Mouse (Mus musculus): ENCODE measurements around the gene Raly.
A peak's percentile ranks its signal among the peaks of the same experiment; 100 is the strongest.

The Raly gene

DNA sequence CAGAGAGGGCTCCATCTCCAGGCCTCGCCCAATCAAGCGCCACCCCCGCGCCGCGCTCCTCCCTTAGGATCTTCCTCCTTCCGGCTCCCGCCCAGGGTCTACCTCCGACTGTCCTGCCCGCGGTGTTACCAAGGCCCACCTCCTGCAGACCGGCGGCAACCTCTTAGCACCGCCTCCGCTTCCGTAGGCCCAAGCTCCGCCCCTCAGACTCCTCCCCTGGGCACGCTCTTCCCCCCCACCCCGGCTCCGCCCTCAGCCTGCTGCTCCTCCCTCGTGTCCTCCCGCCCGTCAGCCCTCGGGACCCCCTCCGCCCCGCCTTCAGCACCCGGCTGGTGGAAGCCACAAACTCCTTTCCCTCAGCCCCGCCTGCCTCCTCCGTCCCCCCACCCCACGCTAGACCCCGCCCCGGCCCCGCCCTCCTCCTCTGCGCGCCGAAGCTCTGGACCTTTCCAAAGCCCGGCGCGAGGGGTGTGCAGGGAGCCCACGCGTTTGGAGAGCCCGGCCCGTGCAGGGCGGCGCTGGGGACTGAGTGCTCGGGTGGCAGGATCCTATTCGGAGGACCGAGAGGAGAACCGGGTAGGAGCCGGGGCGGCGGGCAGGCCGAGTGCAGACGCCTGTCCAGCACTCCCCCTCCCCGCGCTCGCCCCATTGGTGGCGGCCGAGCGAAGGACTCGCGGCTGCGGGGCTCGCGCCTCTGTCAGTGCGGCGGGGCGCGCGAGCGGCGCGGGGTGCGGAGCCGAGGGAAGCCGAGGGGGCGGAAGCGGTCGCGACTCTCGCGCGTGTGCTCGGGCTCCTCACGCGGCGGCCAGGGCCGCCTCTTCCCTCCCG is at the start of gene Raly, which contains the start of gene a:
Gene Raly, plus strand, starts transcription at position 441 of the 828 bp plus-strand sequence.
Gene a, plus strand, starts transcription at position 747 of the 828 bp plus-strand sequence.
- peak; percentile 90 for ATAC-seq (ENCODE audit: insufficient number of reproducible peaks, low FRiP score, low TSS enrichment)

GRCm38 (mm10) chr2:154742911-154743819 is 47.7 kb upstream of the Raly start:
- no peak for ATAC-seq (ENCODE audit: insufficient number of reproducible peaks, low FRiP score, low TSS enrichment)

GRCm38 (mm10) chr2:154743915-154744314 is 47.0 kb upstream of the Raly start:
- no peak for ATAC-seq (ENCODE audit: insufficient number of reproducible peaks, low FRiP score, low TSS enrichment)

- ATAC-seq (ENCODE audit: insufficient number of reproducible peaks, low FRiP score, low TSS enrichment): no peak
These were observed 42.5 kb upstream of the Raly start for GRCm38 (mm10) chr2:154748383-154748782.

GRCm38 (mm10) chr2:154749046-154750036 is 41.6 kb upstream of the Raly start:
- ATAC-seq (ENCODE audit: insufficient number of reproducible peaks, low FRiP score, low TSS enrichment): no peak

GRCm38 (mm10) chr2:154751924-154752323 is 39.0 kb upstream of the Raly start:
- no peak for ATAC-seq (ENCODE audit: insufficient number of reproducible peaks, low FRiP score, low TSS enrichment)

- ATAC-seq (ENCODE audit: insufficient number of reproducible peaks, low FRiP score, low TSS enrichment): no peak
These were observed 36.8 kb upstream of the Raly start for GRCm38 (mm10) chr2:154754068-154754560.

DNA sequence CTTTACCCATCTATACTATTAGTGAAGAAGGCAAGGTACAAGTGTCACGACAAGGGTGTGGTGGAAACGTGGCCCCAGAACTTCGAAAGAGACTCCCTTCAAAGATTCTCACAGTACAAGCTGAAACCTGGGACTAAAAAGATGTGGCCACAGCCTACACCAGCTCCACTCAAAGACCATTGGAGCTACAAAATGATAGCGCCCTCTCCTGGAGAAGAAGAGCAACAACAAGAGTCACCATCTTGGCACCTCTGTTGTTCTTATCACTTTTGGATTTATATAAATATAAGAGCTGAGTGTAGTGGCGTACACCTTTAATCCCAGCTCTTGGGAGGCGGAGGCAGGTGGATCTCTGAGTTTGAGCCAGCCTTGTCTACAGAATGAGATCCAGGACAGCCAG is 35.1 kb upstream of the Raly start:
- ATAC-seq (ENCODE audit: insufficient number of reproducible peaks, low FRiP score, low TSS enrichment): no peak

DNA sequence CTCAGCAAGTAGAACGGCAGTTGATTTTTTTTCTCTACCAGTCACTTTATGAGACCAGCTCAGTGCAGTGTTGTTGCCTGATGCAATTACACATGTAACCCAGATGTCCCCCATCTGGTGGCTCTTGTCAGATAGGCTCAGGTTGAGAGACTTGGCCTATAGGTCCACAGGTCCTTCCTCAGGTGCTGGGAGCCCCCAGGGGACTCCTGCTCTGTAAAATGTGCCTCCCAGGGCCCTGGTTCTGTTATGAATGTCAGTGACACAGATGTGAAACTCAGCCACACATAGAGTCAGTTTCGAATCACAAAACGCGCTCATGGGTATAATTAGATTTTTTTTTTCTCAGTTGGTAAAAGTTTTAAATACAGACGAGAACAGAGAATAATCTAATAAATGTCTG is 33.2 kb upstream of the Raly start:
- ATAC-seq (ENCODE audit: insufficient number of reproducible peaks, low FRiP score, low TSS enrichment): no peak

- no peak for ATAC-seq (ENCODE audit: insufficient number of reproducible peaks, low FRiP score, low TSS enrichment)
These were observed 32.4 kb upstream of the Raly start for GRCm38 (mm10) chr2:154758454-154758853.

DNA sequence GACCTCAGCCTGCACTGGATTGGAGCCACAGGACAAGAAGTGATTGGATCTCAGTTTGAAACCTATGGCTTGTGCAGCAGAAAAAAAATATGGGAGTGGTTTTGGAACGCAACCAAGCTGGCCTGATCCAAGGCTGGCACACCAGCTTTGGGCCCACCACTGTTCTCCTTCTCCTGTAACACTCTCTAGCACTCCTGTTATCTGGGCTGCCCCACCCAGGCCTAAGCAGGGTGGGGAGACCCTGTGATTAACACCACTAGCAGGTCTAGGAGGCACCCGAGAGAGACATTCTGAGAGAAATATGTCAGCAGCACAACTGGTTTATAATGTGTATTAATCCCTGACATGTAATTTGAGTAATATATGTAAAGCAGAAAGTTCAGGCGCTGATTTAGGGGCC is 27.7 kb upstream of the Raly start:
- ATAC-seq (ENCODE audit: insufficient number of reproducible peaks, low FRiP score, low TSS enrichment): no peak

DNA sequence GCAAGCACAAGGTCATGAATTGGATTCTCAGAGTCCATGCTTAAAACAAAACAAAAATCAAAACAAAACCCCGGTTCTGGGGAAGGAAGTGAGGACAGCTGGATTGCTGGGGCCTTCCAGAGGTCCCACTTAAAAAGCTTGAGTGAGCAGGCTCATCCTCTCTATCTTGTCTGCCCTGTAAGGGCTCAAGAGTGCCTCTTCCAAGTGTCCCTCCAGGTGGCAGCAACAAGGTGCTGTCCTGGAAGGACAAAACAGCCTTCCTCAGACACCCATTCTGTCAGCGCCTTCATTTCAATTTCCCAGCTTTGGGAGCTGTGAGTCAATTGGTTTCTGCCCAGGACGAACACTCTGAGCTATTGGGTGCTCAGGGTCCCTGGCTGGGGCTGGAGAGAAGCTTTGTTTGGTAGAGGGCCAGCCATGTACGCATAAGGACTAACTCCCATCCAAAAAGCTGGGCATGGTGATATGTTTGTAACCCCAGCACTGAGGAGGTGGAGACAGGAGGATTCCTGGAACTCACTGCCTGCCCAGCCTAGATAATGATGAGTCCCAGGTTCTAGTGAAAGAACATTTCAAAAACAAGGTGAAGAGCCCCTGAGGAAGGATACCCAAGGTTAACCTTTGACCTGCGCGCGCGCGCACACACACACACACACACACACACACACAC is 25.9 kb upstream of the Raly start:
- no peak for ATAC-seq (ENCODE audit: insufficient number of reproducible peaks, low FRiP score, low TSS enrichment)

- no peak for ATAC-seq (ENCODE audit: insufficient number of reproducible peaks, low FRiP score, low TSS enrichment)
These were observed 25.3 kb upstream of the Raly start for GRCm38 (mm10) chr2:154765554-154766008.

DNA sequence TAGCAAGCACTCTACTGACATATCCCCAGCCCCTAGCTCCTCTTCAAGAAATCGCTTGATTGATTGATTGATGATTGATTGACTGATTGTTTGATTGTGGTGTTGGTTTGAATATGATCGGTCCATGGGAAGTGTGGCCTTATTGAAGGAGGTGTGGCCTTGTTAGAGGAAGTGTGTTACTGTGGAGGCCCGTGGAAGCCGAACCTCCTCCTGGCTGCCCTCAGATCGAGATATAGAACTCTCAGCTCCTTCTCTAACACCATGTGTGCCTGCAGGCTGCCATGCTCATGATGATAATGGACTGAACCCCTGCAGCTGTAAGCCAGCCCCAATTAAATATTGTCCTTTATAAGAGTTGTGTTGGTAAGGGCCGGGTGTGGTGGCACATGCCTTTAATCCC is 23.8 kb upstream of the Raly start:
- ATAC-seq (ENCODE audit: insufficient number of reproducible peaks, low FRiP score, low TSS enrichment): no peak

- no peak for ATAC-seq (ENCODE audit: insufficient number of reproducible peaks, low FRiP score, low TSS enrichment)
These were observed 21.0 kb upstream of the Raly start, which contains the start of gene Gm14214 for GRCm38 (mm10) chr2:154769930-154770329. Gene Gm14214 (minus strand): TSS chr2:154770030.

DNA sequence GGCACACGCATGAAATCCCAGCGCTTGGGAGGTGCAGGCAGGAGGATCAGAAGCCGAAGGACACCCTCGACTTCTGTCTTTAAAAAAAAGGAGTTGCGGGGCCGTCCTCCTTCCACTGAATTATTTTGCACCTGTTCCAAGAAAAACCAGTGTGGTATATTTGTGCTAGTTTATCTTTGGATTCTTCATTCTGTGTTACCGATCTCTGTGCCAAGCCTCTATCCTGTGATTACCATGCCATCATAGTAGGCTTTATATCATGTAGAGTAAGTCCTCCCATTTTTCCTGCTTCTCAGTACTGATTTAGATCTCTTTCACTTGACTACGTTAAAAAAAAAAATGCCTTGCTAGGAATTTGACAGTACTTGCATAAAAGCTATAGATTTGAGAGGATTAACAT is 19.3 kb upstream of the Raly start:
- no peak for ATAC-seq (ENCODE audit: insufficient number of reproducible peaks, low FRiP score, low TSS enrichment)

- ATAC-seq (ENCODE audit: insufficient number of reproducible peaks, low FRiP score, low TSS enrichment): no peak
These were observed 16.9 kb upstream of the Raly start for GRCm38 (mm10) chr2:154774032-154774431.

DNA sequence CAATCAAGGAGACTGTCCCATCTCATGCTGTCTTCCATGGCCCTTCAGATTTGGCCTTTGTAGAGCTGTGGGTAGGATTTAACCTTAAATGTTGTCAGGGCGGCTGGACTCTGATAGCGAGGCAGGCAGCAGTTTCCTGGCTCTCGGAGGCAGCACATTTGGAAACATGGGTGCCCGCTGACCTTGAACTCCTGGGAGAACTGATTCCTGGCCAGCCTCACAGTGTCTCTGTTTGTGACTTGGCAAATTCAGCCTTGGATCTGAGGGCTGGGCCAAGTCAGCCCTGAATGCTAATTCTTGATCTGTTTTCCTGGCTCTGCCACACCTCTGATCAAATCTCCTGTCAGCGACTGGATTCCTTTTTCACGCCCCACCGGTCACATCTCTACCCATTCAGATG is 14.4 kb upstream of the Raly start:
- ATAC-seq (ENCODE audit: insufficient number of reproducible peaks, low FRiP score, low TSS enrichment): no peak

- ATAC-seq (ENCODE audit: insufficient number of reproducible peaks, low FRiP score, low TSS enrichment): no peak
These were observed 11.2 kb upstream of the Raly start for GRCm38 (mm10) chr2:154779648-154780047.
